Mouse (Mus musculus) hindbrain, embryonic 13.5 days (tissue): ENCODE results near the gene Snap91. TPM values are rescaled to one million over a fixed set of nuclear protein-coding genes. Genes with fewer than 3 reads are reported as not detected.

Source experiments
- polyA plus RNA-seq: library from polyadenylated mRNA; unstranded; fragments of >200 nt; fragmentation: Nextera tagmentation; extraction: Ambion mirVana; gene quantifications from 2 replicates; pipeline ENCODE4 v1.2.1, GENCODE M21; 2015

The Snap91 gene
- polyA plus RNA-seq, 1 experiment from 2014 or later: 102 TPM

Other genes starting within 250 kb of the Snap91 start
- 28.5 and 30.5 TPM in 2 replicates for gene Me1, start 184.7 kb downstream of the Snap91 start, polyA plus RNA-seq
- 4.3 and 5.3 TPM in 2 replicates for gene Prss35, start 137.0 kb downstream of the Snap91 start, polyA plus RNA-seq
- 6.0 and 8.5 TPM in 2 replicates for gene Ripply2, start 134.9 kb upstream of the Snap91 start, polyA plus RNA-seq
- 83.6 and 86.0 TPM in 2 replicates for gene Cyb5r4, start 141.4 kb upstream of the Snap91 start, polyA plus RNA-seq